Mouse (Mus musculus) C2C12 (cell line): Measurements from ENCODE around the gene Sirt1. TPM values are rescaled to one million over a fixed set of nuclear protein-coding genes. Genes with fewer than 3 reads are reported as not detected.
"Not testable (repeated sequence)": the region's sequence is repeated elsewhere in the genome, so short reads cannot be mapped to it uniquely, and the experiment has no call there.

Experiments
- H3K27me3 ChIP-seq: one replicate; pipeline ENCODE4 v1.6.1; 2011; ENCODE audit not compliant: control insufficient read depth, insufficient read depth, insufficient read length
- H3K36me3 ChIP-seq: one replicate; pipeline ENCODE4 v1.6.1; 2011; ENCODE audit not compliant: control insufficient read depth, insufficient read depth
- H3K4me3 ChIP-seq: one replicate; pipeline ENCODE4 v1.5.1; 2011; ENCODE audit warnings: mild to moderate bottlenecking, control low read depth; ENCODE audit not compliant: poor library complexity, insufficient read depth, severe bottlenecking
- H3K79me2 ChIP-seq: one replicate; pipeline ENCODE4 v1.6.1; 2011; ENCODE audit not compliant: control insufficient read depth, insufficient read depth
- H3K79me3 ChIP-seq: one replicate; pipeline ENCODE4 v1.6.1; 2011; ENCODE audit warnings: low read depth, control low read depth
- H3ac ChIP-seq: one replicate; pipeline ENCODE3; 2011; ENCODE audit warnings: low read depth; ENCODE audit not compliant: control insufficient read depth, insufficient read length
- CEBPB ChIP-seq: IDR thresholded peaks from one replicate; pipeline ENCODE4 v1.6.1; 2011; ENCODE audit warnings: low read depth, mild to moderate bottlenecking, control low read depth, moderate library complexity
- CTCF ChIP-seq: IDR thresholded peaks from one replicate; pipeline ENCODE4 v1.5.1; 2011; ENCODE audit not compliant: control insufficient read depth, insufficient read depth, insufficient read length
- FOSL1 ChIP-seq: IDR thresholded peaks from one replicate; pipeline ENCODE4 v1.8.0; 2011; ENCODE audit warnings: mild to moderate bottlenecking, low read length; ENCODE audit not compliant: poor library complexity, insufficient read depth, severe bottlenecking
- MAX ChIP-seq: IDR thresholded peaks from one replicate; pipeline ENCODE4 v1.6.1; 2011; ENCODE audit warnings: mild to moderate bottlenecking, control low read depth
- MYOD1 ChIP-seq: IDR thresholded peaks from one replicate; pipeline ENCODE4 v1.6.1; 2011; ENCODE audit warnings: low read depth; ENCODE audit not compliant: control insufficient read depth, insufficient read length
- MYOG ChIP-seq: IDR thresholded peaks from one replicate; pipeline ENCODE4 v1.6.1; 2011; ENCODE audit not compliant: control insufficient read depth, insufficient read length; ENCODE audit errors: extremely low read depth
- USF1 ChIP-seq: IDR thresholded peaks from one replicate; pipeline ENCODE4 v1.6.1; 2011; ENCODE audit warnings: low read depth, mild to moderate bottlenecking, control low read depth, moderate library complexity
- polyA plus RNA-seq: library from polyadenylated mRNA; unstranded; fragments of >200 nt; fragmentation: generic; extraction: Trizol; gene quantifications from one replicate; pipeline ENCODE4 v1.2.1, GENCODE M21; 2012; ENCODE audit warnings: missing spikeins

Sirt1 gene
- polyA plus RNA-seq, 1 experiment = 4.2 TPM

- Histone ChIP-seq H3K79me3 (no peaks in the 10 kb centered on the region), H3K4me3 (no peak overlapping the region), H3K79me2 (no peaks in the 10 kb centered on the region), H3K27me3 (no peaks in the 10 kb centered on the region), H3ac (no peak overlapping the region), H3K36me3 (no peaks in the 10 kb centered on the region)
- no peak for TF ChIP-seq USF1
- no peak for TF ChIP-seq CTCF
- TF ChIP-seq CEBPB = no peak
These were observed 34.3 kb upstream of the Sirt1 start for GRCm38 (mm10) chr10:63415850-63416249.

GRCm38 (mm10) chr10:63415287-63415686 lies 33.8 kb upstream of the Sirt1 start:
- Histone ChIP-seq H3K36me3 (no peaks in the 10 kb centered on the region), H3K79me2 (no peaks in the 10 kb centered on the region), H3ac (no peak overlapping the region), H3K27me3 (no peaks in the 10 kb centered on the region), H3K79me3 (no peaks in the 10 kb centered on the region), H3K4me3 (no peak overlapping the region)
- TF ChIP-seq USF1 (no peak), MYOD1 (no peak), CTCF (no peak), MYOG (no peak), FOSL1 (no peak), MAX (no peak), CEBPB (no peak)

GRCm38 (mm10) chr10:63412756-63413155 lies 31.3 kb upstream of the Sirt1 start:
- H3K36me3 ChIP-seq = no peaks in the 10 kb centered on the region
- H3K27me3 ChIP-seq = no peaks in the 10 kb centered on the region
- no peak for TF ChIP-seq FOSL1
- no peak for TF ChIP-seq CEBPB
- no peak for TF ChIP-seq MAX
- no peak for TF ChIP-seq MYOG
- TF ChIP-seq MYOD1 = no peak
- TF ChIP-seq CTCF = no peak
- no peak for TF ChIP-seq USF1
- H3K79me2 ChIP-seq = no peaks in the 10 kb centered on the region
- no peaks in the 10 kb centered on the region for H3K79me3 ChIP-seq
- no peak overlapping the region for H3ac ChIP-seq
- H3K4me3 ChIP-seq = no peak overlapping the region

- H3K4me3 ChIP-seq, H3K27me3 ChIP-seq, H3K79me3 ChIP-seq, H3ac ChIP-seq, H3K36me3 ChIP-seq, H3K79me2 ChIP-seq: not testable (repeated sequence)
These were observed 30.2 kb upstream of the Sirt1 start for GRCm38 (mm10) chr10:63411674-63412073.

GRCm38 (mm10) chr10:63410162-63410956 lies 28.9 kb upstream of the Sirt1 start:
- Histone ChIP-seq H3K36me3 (no peaks in the 10 kb centered on the region), H3K79me3 (no peaks in the 10 kb centered on the region), H3K79me2 (no peaks in the 10 kb centered on the region), H3K4me3 (no peak overlapping the region), H3K27me3 (no peaks in the 10 kb centered on the region), H3ac (no peak overlapping the region)
- TF ChIP-seq FOSL1 (no peak), CEBPB (peak; percentile 74), MAX (no peak), CTCF (no peak), MYOD1 (no peak), USF1 (no peak), MYOG (no peak)

- TF ChIP-seq CTCF = no peak
- TF ChIP-seq MYOG = no peak
- no peak for TF ChIP-seq MYOD1
- no peak for TF ChIP-seq MAX
- no peak for TF ChIP-seq USF1
- no peak for TF ChIP-seq CEBPB
- TF ChIP-seq FOSL1 = no peak
- Histone ChIP-seq H3K27me3 (no peaks in the 10 kb centered on the region), H3ac (no peak overlapping the region), H3K36me3 (no peaks in the 10 kb centered on the region), H3K79me3 (no peaks in the 10 kb centered on the region), H3K4me3 (no peak overlapping the region), H3K79me2 (no peaks in the 10 kb centered on the region)
These were observed 22.1 kb upstream of the Sirt1 start for GRCm38 (mm10) chr10:63403636-63404035.
